Mouse (Mus musculus) ES-Bruce4 (cell line): ENCODE data around the gene Sfswap.

Source experiments
- CTCF ChIP-seq: IDR thresholded peaks from one replicate; pipeline ENCODE4 v1.8.1; 2011; ENCODE audit warnings: low read depth, low read length
- EP300 ChIP-seq: IDR thresholded peaks from 2 replicates; pipeline ENCODE4 v1.6.1; 2011; ENCODE audit warnings: low read depth, low read length; ENCODE audit not compliant: insufficient read depth
- POLR2A ChIP-seq: IDR thresholded peaks from one replicate; pipeline ENCODE4 v1.8.1; 2011; ENCODE audit warnings: low read length; ENCODE audit not compliant: insufficient read depth

GRCm38 (mm10) chr5:129545787-129546186, 44.8 kb downstream of the Sfswap start:
- no peak for TF ChIP-seq CTCF
- TF ChIP-seq POLR2A, result no peak
- TF ChIP-seq EP300, result no peak
